Comparison of ENCODE assay signal across 15 mouse cellular contexts in genomic region chr6:37196870-37197269, GRCm38 (mm10).
DNase-seq lines count a peak whose midpoint lies in the region; ATAC-seq and TF ChIP-seq lines count a peak whose summit lies in the region.
"Had no signal": no experiment of that assay in that cellular context is flagged by ENCODE, and none has a peak within 500 bp of the region (broad histone marks: within the 10 kb centered on the region; RNA-seq: fewer than 3 reads in every experiment).

No protein-coding gene starts in this region.

- no peak overlapping the region for H3K4me2 ChIP-seq in forebrain, embryonic 15.5 days (replicated peaks)
- H3K4me2 ChIP-seq in forebrain, embryonic 11.5 days (ENCODE audit: low read depth, low read length, severe bottlenecking), result no peak overlapping the region
- no peak overlapping the region for H3K4me2 ChIP-seq in heart, postnatal 0 days (ENCODE audit: low read depth, low read length)
- H3K4me2 ChIP-seq in intestine, postnatal 0 days (replicated peaks; ENCODE audit: low read depth), result no peak overlapping the region
- H3K4me2 ChIP-seq: hindbrain, embryonic 13.5 days; midbrain, embryonic 13.5 days had no signal

- H3K9me3 ChIP-seq in forebrain, embryonic 15.5 days, result no peaks in the 10 kb centered on the region
- no peaks in the 10 kb centered on the region for H3K9me3 ChIP-seq in forebrain, embryonic 11.5 days (ENCODE audit: control insufficient read depth, low read length)
- no peaks in the 10 kb centered on the region for H3K9me3 ChIP-seq in heart, postnatal 0 days (replicated peaks; ENCODE audit: control insufficient read depth, low read length)
- H3K9me3 ChIP-seq in intestine, postnatal 0 days (ENCODE audit: control insufficient read depth), result no peaks in the 10 kb centered on the region
- H3K9me3 ChIP-seq: hindbrain, embryonic 13.5 days; limb, embryonic 12.5 days; midbrain, embryonic 13.5 days had no signal

- H3K9ac ChIP-seq in forebrain, embryonic 15.5 days (replicated peaks), result no peak overlapping the region
- H3K9ac ChIP-seq in forebrain, embryonic 11.5 days (ENCODE audit: low read length), result no peak overlapping the region
- H3K9ac ChIP-seq in heart, postnatal 0 days (replicated peaks; ENCODE audit: low read depth, low read length), result no peak overlapping the region
- H3K9ac ChIP-seq in intestine, postnatal 0 days (ENCODE audit: low read depth, low read length), result no peak overlapping the region
- H3K9ac ChIP-seq: hindbrain, embryonic 13.5 days; limb, embryonic 12.5 days; midbrain, embryonic 13.5 days had no signal

- no peak for DNase-seq in forebrain, embryonic 11.5 days (ENCODE audit: low spot score)
- DNase-seq in layer of hippocampus, adult 2 months (ENCODE audit: low spot score in 2 of 2), result no peak
- no peak for DNase-seq in layer of hippocampus, postnatal 10 days (ENCODE audit: low spot score in 2 of 2)
- peak; percentile 51 to 53 for DNase-seq in cerebellum, postnatal 10 days
- DNase-seq in heart, postnatal 0 days (ENCODE audit: low spot score), result no peak
- DNase-seq in thymus, postnatal 25 days, result no peak
- DNase-seq: adrenal gland, adult 8-10 months; gastrocnemius, postnatal 10 days; kidney, adult 9 months; lung, postnatal 4 days had no signal

- peaks cover 8% of the 10 kb centered on the region; the same call in 1 of the 2 replicates for H3K4me1 ChIP-seq in forebrain, embryonic 15.5 days
- no peaks in the 10 kb centered on the region for H3K4me1 ChIP-seq in forebrain, embryonic 11.5 days (replicated peaks; ENCODE audit: control insufficient read depth, insufficient read depth, low read length)
- peaks cover 12% of the 10 kb centered on the region; the same call in 1 of the 2 replicates for H3K4me1 ChIP-seq in heart, postnatal 0 days (ENCODE audit: control insufficient read depth, insufficient read depth)
- H3K4me1 ChIP-seq in intestine, postnatal 0 days (replicated peaks; ENCODE audit: control insufficient read depth, insufficient read depth, low read length), result no peaks in the 10 kb centered on the region

- TF ChIP-seq CTCF in layer of hippocampus, adult 2 months (conservative IDR thresholded peaks at IDR 0.05), result no peak
- no peak for TF ChIP-seq CTCF in heart, postnatal 0 days (IDR thresholded peaks at IDR 0.05; ENCODE audit: low read depth)
- TF ChIP-seq CTCF in intestine, postnatal 0 days (IDR thresholded peaks at IDR 0.05; ENCODE audit: low read depth), result no peak

- no peak for ATAC-seq in forebrain, embryonic 15.5 days (replicated peaks)
- ATAC-seq in forebrain, embryonic 11.5 days (replicated peaks; ENCODE audit: low FRiP score), result no peak
- ATAC-seq in heart, postnatal 0 days (ENCODE audit: insufficient read depth, low read depth), result no peak
- ATAC-seq in intestine, postnatal 0 days, result no peak
- ATAC-seq: midbrain, embryonic 13.5 days had no signal

- peak overlapping the region; percentile 43 for H3K27ac ChIP-seq in forebrain, embryonic 15.5 days (replicated peaks)
- no peak overlapping the region for H3K27ac ChIP-seq in forebrain, embryonic 11.5 days (ENCODE audit: low read depth, low read length)
- peak overlapping the region; percentile 46; the same call in 1 of the 2 replicates for H3K27ac ChIP-seq in layer of hippocampus, adult 2 months
- 0 out of 2 replicates have a peak overlapping the region, but pooled peaks have one; percentile 13 for H3K27ac ChIP-seq in heart, postnatal 0 days (ENCODE audit: low read depth)
- no peak overlapping the region for H3K27ac ChIP-seq in intestine, postnatal 0 days (ENCODE audit: low read depth, low read length)
- H3K27ac ChIP-seq: hindbrain, embryonic 13.5 days; midbrain, embryonic 13.5 days had no signal

- no peaks in the 10 kb centered on the region for H3K36me3 ChIP-seq in forebrain, embryonic 15.5 days
- no peaks in the 10 kb centered on the region for H3K36me3 ChIP-seq in forebrain, embryonic 11.5 days (ENCODE audit: control insufficient read depth, insufficient read depth, low read length)
- no peaks in the 10 kb centered on the region for H3K36me3 ChIP-seq in heart, postnatal 0 days (replicated peaks; ENCODE audit: control insufficient read depth, insufficient read depth, low read length)
- no peaks in the 10 kb centered on the region for H3K36me3 ChIP-seq in intestine, postnatal 0 days (ENCODE audit: control insufficient read depth, insufficient read depth)
- H3K36me3 ChIP-seq: hindbrain, embryonic 13.5 days; limb, embryonic 12.5 days; midbrain, embryonic 13.5 days had no signal

- no peak overlapping the region for H3K4me3 ChIP-seq in forebrain, embryonic 15.5 days
- no peak overlapping the region for H3K4me3 ChIP-seq in forebrain, embryonic 11.5 days (ENCODE audit: low read depth, low read length)
- H3K4me3 ChIP-seq in layer of hippocampus, adult 2 months, result no peak overlapping the region
- no peak overlapping the region for H3K4me3 ChIP-seq in heart, postnatal 0 days (ENCODE audit: low read depth, low read length)
- no peak overlapping the region for H3K4me3 ChIP-seq in intestine, postnatal 0 days (ENCODE audit: low read depth, low read length)
- H3K4me3 ChIP-seq: hindbrain, embryonic 13.5 days; limb, embryonic 12.5 days; midbrain, embryonic 13.5 days had no signal

- WGBS in forebrain, embryonic 15.5 days, result 67% methylated on average over 5 of the region's 5 CpGs
- 94% methylated on average over 5 of the region's 5 CpGs for WGBS in forebrain, embryonic 11.5 days
- 23% methylated on average over 5 of the region's 5 CpGs for WGBS in heart, postnatal 0 days
- WGBS in intestine, postnatal 0 days, result 88% methylated on average over 5 of the region's 5 CpGs

- TF ChIP-seq EP300 in heart, postnatal 0 days (IDR thresholded peaks at IDR 0.05; ENCODE audit: low read depth), result no peak

- no peaks in the 10 kb centered on the region for H3K27me3 ChIP-seq in forebrain, embryonic 15.5 days
- H3K27me3 ChIP-seq in forebrain, embryonic 11.5 days (ENCODE audit: control insufficient read depth, insufficient read depth, low read length), result no peaks in the 10 kb centered on the region
- no peaks in the 10 kb centered on the region for H3K27me3 ChIP-seq in heart, postnatal 0 days (ENCODE audit: control insufficient read depth, insufficient read depth, low read length)
- no peaks in the 10 kb centered on the region for H3K27me3 ChIP-seq in intestine, postnatal 0 days (replicated peaks; ENCODE audit: control insufficient read depth, insufficient read depth, low read length)
- H3K27me3 ChIP-seq: hindbrain, embryonic 13.5 days; limb, embryonic 12.5 days; midbrain, embryonic 13.5 days had no signal

Comparison
In these comparisons a context has a peak if more than half of its experiments do, and no peak if none do; other contexts are left out.
1. H3K27ac ChIP-seq: peak in forebrain, embryonic 15.5 days (single experiment), layer of hippocampus, adult 2 months (single experiment) and heart, postnatal 0 days (single experiment); none in forebrain, embryonic 11.5 days (single experiment) and intestine, postnatal 0 days (single experiment).
2. DNase-seq: peak in cerebellum, postnatal 10 days (2 of 2); none in forebrain, embryonic 11.5 days (single experiment), layer of hippocampus, adult 2 months (0 of 2), layer of hippocampus, postnatal 10 days (0 of 2), heart, postnatal 0 days (single experiment) and thymus, postnatal 25 days (single experiment).